Mouse (Mus musculus) MEL (cell line): ENCODE data around the gene Igfbp3. TPM values are rescaled to one million over a fixed set of nuclear protein-coding genes. Genes with fewer than 3 reads are reported as not detected.

Source experiments
- DNase-seq: peaks from one replicate; pipeline ENCODE4 v3.0.0; 2011; ENCODE audit warnings: low read depth, low spot score
- H3K27ac ChIP-seq: 2 replicates; pipeline ENCODE4 v1.5.1; 2012; ENCODE audit warnings: low read depth, mild to moderate bottlenecking, control low read depth, low read length, moderate library complexity; ENCODE audit not compliant: control insufficient read depth
- H3K27me3 ChIP-seq, 2 experiments: fragments of 150-350 bp in 1 of 2; sonication (generic) in 1 of 2; 2 replicates each; pipeline ENCODE4 v1.6.1; 2012; ENCODE audit warnings: low read length in 2 of 2, mild to moderate bottlenecking in 2 of 2, improper control_type of control experiment in 1 of 2, moderate library complexity in 1 of 2; ENCODE audit not compliant: insufficient read depth in 2 of 2, control insufficient read depth in 1 of 2
- H3K36me3 ChIP-seq, 2 experiments: 2 replicates each; pipeline ENCODE4 v1.6.1; 2012 to 2014; ENCODE audit warnings: low read length in 2 of 2, improper control_type of control experiment in 1 of 2, inconsistent platforms in 1 of 2, mild to moderate bottlenecking in 1 of 2; ENCODE audit not compliant: insufficient read depth in 2 of 2, control insufficient read depth in 1 of 2
- H3K4me1 ChIP-seq, 2 experiments: fragments of 150-350 bp in 1 of 2; sonication (generic) in 1 of 2; 2 replicates each; pipeline ENCODE4 v1.6.1; 2012; ENCODE audit warnings: low read length in 2 of 2, improper control_type of control experiment in 1 of 2, mild to moderate bottlenecking in 1 of 2; ENCODE audit not compliant: insufficient read depth in 2 of 2, control insufficient read depth in 1 of 2
- H3K4me3 ChIP-seq, 2 experiments: fragments of 150-350 bp in 1 of 2; sonication (generic) in 1 of 2; 2 replicates each; pipeline ENCODE4 v1.5.1; 2012; ENCODE audit warnings: low read depth in 2 of 2, low read length in 2 of 2, mild to moderate bottlenecking in 2 of 2, moderate library complexity in 2 of 2, control low read depth in 1 of 2, improper control_type of control experiment in 1 of 2; ENCODE audit not compliant: control insufficient read depth in 1 of 2, insufficient read depth in 1 of 2
- H3K79me2 ChIP-seq: 2 replicates; pipeline ENCODE4 v1.6.1; 2012; ENCODE audit warnings: mild to moderate bottlenecking, low read length, moderate library complexity; ENCODE audit not compliant: control insufficient read depth, poor library complexity, insufficient read depth
- H3K9ac ChIP-seq: 2 replicates; pipeline ENCODE4 v1.6.1; 2012; ENCODE audit warnings: low read depth, mild to moderate bottlenecking, control low read depth, low read length, moderate library complexity; ENCODE audit not compliant: control insufficient read depth, poor library complexity, severe bottlenecking
- H3K9me3 ChIP-seq: fragments of 150-350 bp; sonication (generic); replicated peaks from 2 replicates; pipeline ENCODE4 v1.6.1; 2012; ENCODE audit warnings: mild to moderate bottlenecking, low read length, improper control_type of control experiment, moderate library complexity; ENCODE audit not compliant: insufficient read depth
- CHD1 ChIP-seq: IDR thresholded peaks from 2 replicates; pipeline ENCODE4 v1.6.1; 2012; ENCODE audit warnings: low read depth, mild to moderate bottlenecking, inconsistent platforms, low read length, improper control_type of control experiment
- CHD2 ChIP-seq: IDR thresholded peaks from 2 replicates; pipeline ENCODE4 v1.6.1; 2011; ENCODE audit warnings: low read length, improper control_type of control experiment
- CTCF ChIP-seq, 3 experiments: IDR thresholded peaks in 2 of 3; conservative IDR thresholded peaks in 1 of 3; 2 replicates each; pipeline ENCODE4 v1.5.1; 2011 to 2012; ENCODE audit warnings: low read length in 3 of 3, low read depth in 2 of 3, mild to moderate bottlenecking in 2 of 3, improper control_type of control experiment in 1 of 3, inconsistent platforms in 1 of 3, mixed read lengths in 1 of 3, moderate library complexity in 1 of 3; ENCODE audit not compliant: control insufficient read depth in 1 of 3, insufficient read depth in 1 of 3, poor library complexity in 1 of 3, severe bottlenecking in 1 of 3
- E2F4 ChIP-seq: IDR thresholded peaks from 2 replicates; pipeline ENCODE4 v1.6.1; 2011; ENCODE audit warnings: low read depth, low read length, improper control_type of control experiment, borderline replicate concordance
- ELF1 ChIP-seq: IDR thresholded peaks from 2 replicates; pipeline ENCODE4 v1.6.1; 2014; ENCODE audit warnings: low read depth, mild to moderate bottlenecking, inconsistent platforms, low read length, improper control_type of control experiment, moderate library complexity
- EP300 ChIP-seq, 2 experiments: IDR thresholded peaks; 2 replicates each; pipeline ENCODE4 v1.6.1; 2011; ENCODE audit warnings: improper control_type of control experiment in 2 of 2, low read length in 2 of 2, low read depth in 1 of 2, mild to moderate bottlenecking in 1 of 2
- GABPA ChIP-seq: IDR thresholded peaks from 2 replicates; pipeline ENCODE4 v1.6.1; 2012; ENCODE audit warnings: low read depth, mild to moderate bottlenecking, inconsistent platforms, low read length, improper control_type of control experiment, moderate library complexity
- GATA1 ChIP-seq: IDR thresholded peaks from 2 replicates; pipeline ENCODE4 v1.6.1; 2011; ENCODE audit warnings: low read depth, low read length, improper control_type of control experiment
- MAX ChIP-seq: IDR thresholded peaks from 2 replicates; pipeline ENCODE4 v1.6.1; 2011; ENCODE audit warnings: low read length, improper control_type of control experiment
- MAZ ChIP-seq: IDR thresholded peaks from 2 replicates; pipeline ENCODE4 v1.6.1; 2012; ENCODE audit warnings: low read depth, mild to moderate bottlenecking, inconsistent platforms, low read length, improper control_type of control experiment
- MYC ChIP-seq: IDR thresholded peaks from 2 replicates; pipeline ENCODE4 v1.6.1; 2011; ENCODE audit warnings: low read depth, mild to moderate bottlenecking, low read length, improper control_type of control experiment, moderate library complexity
- NELFE ChIP-seq: IDR thresholded peaks from 2 replicates; pipeline ENCODE4 v1.6.1; 2011; ENCODE audit warnings: low read depth, low read length, improper control_type of control experiment
- POLR2A ChIP-seq, 2 experiments: IDR thresholded peaks; 2 replicates each; pipeline ENCODE4 v1.6.1; 2011 to 2012; ENCODE audit warnings: low read length in 2 of 2, mild to moderate bottlenecking in 2 of 2, control low read depth in 1 of 2, improper control_type of control experiment in 1 of 2, low read depth in 1 of 2, moderate library complexity in 1 of 2; ENCODE audit not compliant: control insufficient read depth in 1 of 2, insufficient read depth in 1 of 2, poor library complexity in 1 of 2
- RAD21 ChIP-seq: IDR thresholded peaks from 2 replicates; pipeline ENCODE4 v1.6.1; 2011; ENCODE audit warnings: mild to moderate bottlenecking, low read depth, low read length, improper control_type of control experiment
- SIN3A ChIP-seq: IDR thresholded peaks from 2 replicates; pipeline ENCODE4 v1.6.1; 2012; ENCODE audit warnings: low read length, improper control_type of control experiment, inconsistent platforms
- SMC3 ChIP-seq: IDR thresholded peaks from 2 replicates; pipeline ENCODE4 v1.6.1; 2011; ENCODE audit warnings: low read depth, low read length, improper control_type of control experiment
- TBP ChIP-seq: IDR thresholded peaks from 2 replicates; pipeline ENCODE4 v1.8.0; 2011; ENCODE audit warnings: low read depth, low read length, improper control_type of control experiment
- TCF12 ChIP-seq: IDR thresholded peaks from 2 replicates; pipeline ENCODE4 v1.6.1; 2014; ENCODE audit warnings: low read depth, mild to moderate bottlenecking, inconsistent platforms, low read length, improper control_type of control experiment, moderate library complexity
- USF1 ChIP-seq: IDR thresholded peaks from 2 replicates; pipeline ENCODE4 v1.6.1; 2014; ENCODE audit warnings: low read depth, mild to moderate bottlenecking, inconsistent platforms, low read length, improper control_type of control experiment, moderate library complexity
- USF2 ChIP-seq, 2 experiments: IDR thresholded peaks; 2 replicates each; pipeline ENCODE4 v1.6.1; 2011 to 2012; ENCODE audit warnings: improper control_type of control experiment in 2 of 2, low read length in 2 of 2, borderline replicate concordance in 1 of 2, inconsistent platforms in 1 of 2, low read depth in 1 of 2, mild to moderate bottlenecking in 1 of 2; ENCODE audit not compliant: insufficient read depth in 1 of 2
- ZC3H11A ChIP-seq: IDR thresholded peaks from 2 replicates; pipeline ENCODE4 v1.6.1; 2012; ENCODE audit warnings: low read depth, mild to moderate bottlenecking, inconsistent platforms, low read length, improper control_type of control experiment
- ZKSCAN1 ChIP-seq: IDR thresholded peaks from 2 replicates; pipeline ENCODE4 v1.6.1; 2012; ENCODE audit warnings: low read depth, mild to moderate bottlenecking, inconsistent platforms, low read length, improper control_type of control experiment, moderate library complexity
- ZMIZ1 ChIP-seq: IDR thresholded peaks from 2 replicates; pipeline ENCODE4 v1.6.1; 2012; ENCODE audit warnings: low read depth, mild to moderate bottlenecking, inconsistent platforms, low read length, improper control_type of control experiment, moderate library complexity
- ZNF384 ChIP-seq: IDR thresholded peaks from 2 replicates; pipeline ENCODE4 v1.6.1; 2012; ENCODE audit warnings: low read depth, mild to moderate bottlenecking, inconsistent platforms, low read length, improper control_type of control experiment
- polyA plus RNA-seq, 2 experiments: library from polyadenylated mRNA; stranded (reverse) in 1 of 2; unstranded in 1 of 2; fragments of >175 nt in 1 of 2; fragments of >200 nt in 1 of 2; gene quantifications; 2 replicates each; pipeline versions ENCODE4 v1.2.1 to v1.2.4; 2012; ENCODE audit warnings: low replicate concordance in 2 of 2, low read depth in 1 of 2; ENCODE audit not compliant: insufficient read length in 2 of 2, insufficient read depth in 1 of 2, missing spikeins in 1 of 2
- total RNA-seq: library from RNA; depleted of rRNA; stranded (reverse); fragments of 300-350 nt; gene quantifications from 2 replicates; pipeline ENCODE4 v1.2.3, GENCODE M21; 2012

Gene Igfbp3
- total and polyA plus RNA-seq, 3 experiments, result not detected

DNA sequence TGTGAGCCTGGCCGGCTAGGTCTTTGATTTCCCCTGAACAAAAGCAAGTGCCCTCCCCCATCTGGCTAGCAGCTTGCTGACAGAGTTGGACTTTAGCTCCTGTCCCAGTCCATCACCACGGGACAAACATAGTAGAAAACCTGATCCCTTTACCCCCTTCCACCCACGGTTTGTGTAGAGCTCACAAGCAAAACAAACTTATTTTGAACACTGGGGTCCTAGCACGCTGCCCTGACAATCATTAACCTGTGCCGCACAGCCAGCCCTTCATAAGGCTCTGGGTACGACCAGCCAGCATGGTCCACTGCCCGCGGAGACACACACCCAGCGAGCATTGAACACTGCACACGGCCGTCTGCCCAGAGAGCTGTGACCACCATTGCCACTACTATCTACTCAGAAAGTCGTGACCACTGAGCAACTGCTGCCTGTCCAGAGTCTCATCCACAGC is 16.2 kb downstream of the Igfbp3 start, which contains the start of gene Igfbp1:
TSS of gene Igfbp1 (plus strand) at position 292 of the 451 bp plus-strand sequence.
- H3K9me3 ChIP-seq, result no peaks in the 10 kb centered on the region
- no peaks in the 10 kb centered on the region for H3K27me3 ChIP-seq
- no peaks in the 10 kb centered on the region for H3K4me1 ChIP-seq
- no peaks in the 10 kb centered on the region for H3K79me2 ChIP-seq
- no peak within 1 kb of the TSS for H3K9ac ChIP-seq
- TF ChIP-seq SMC3 (no peak), GATA1 (no peak), E2F4 (no peak), CHD2 (no peak), GABPA (no peak), ZKSCAN1 (no peak), POLR2A (IDR thresholded peaks at IDR 0.05; ENCODE audit: control insufficient read depth in 1 of 2, insufficient read depth in 1 of 2, low read depth in 1 of 2, low read length in 2 of 2, poor library complexity in 1 of 2) (no peak), TCF12 (no peak), SIN3A (no peak), ZMIZ1 (no peak)
- H3K4me3 ChIP-seq, result no peak within 1 kb of the TSS
- no peak within 1 kb of the TSS for H3K27ac ChIP-seq
- no peaks in the 10 kb centered on the region for H3K36me3 ChIP-seq
- no peak for DNase-seq

DNA sequence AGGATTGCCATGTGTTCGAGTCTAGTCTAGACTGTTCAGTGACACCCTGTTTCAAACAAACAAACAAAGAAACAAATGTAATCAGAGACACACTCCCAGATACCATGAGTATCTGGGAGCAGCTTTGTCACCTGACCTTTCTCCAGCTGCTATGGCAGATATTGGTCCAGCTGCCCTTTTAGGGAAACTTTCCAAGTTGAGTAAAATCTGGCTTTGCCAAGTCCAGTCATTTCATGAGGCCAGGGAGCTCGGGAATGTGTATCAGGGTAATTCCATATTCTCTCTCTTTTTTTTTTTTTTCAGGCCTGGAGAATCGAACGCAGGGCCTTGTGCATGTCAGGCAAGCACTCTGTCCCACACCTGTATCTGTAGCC is 18.4 kb downstream of the Igfbp3 start:
- DNase-seq, result no peak
- H3K36me3 ChIP-seq, result no peaks in the 10 kb centered on the region
- no peaks in the 10 kb centered on the region for H3K4me1 ChIP-seq
- no peak overlapping the region for H3K27ac ChIP-seq
- no peaks in the 10 kb centered on the region for H3K27me3 ChIP-seq
- H3K9me3 ChIP-seq, result no peaks in the 10 kb centered on the region
- H3K4me3 ChIP-seq, result no peak overlapping the region
- H3K79me2 ChIP-seq, result no peaks in the 10 kb centered on the region
- H3K9ac ChIP-seq, result no peak overlapping the region
- TF ChIP-seq CTCF (IDR thresholded peaks at IDR 0.05 in 2 of 3, conservative IDR thresholded peaks at IDR 0.05 in 1 of 3; ENCODE audit: control insufficient read depth in 1 of 3, insufficient read depth in 1 of 3, low read depth in 2 of 3, low read length in 3 of 3, poor library complexity in 1 of 3, severe bottlenecking in 1 of 3) (no peak), CHD1 (no peak), USF1 (no peak), ZNF384 (no peak), GABPA (no peak), MAZ (no peak), MYC (no peak), USF2 (IDR thresholded peaks at IDR 0.05; ENCODE audit: borderline replicate concordance in 1 of 2, insufficient read depth in 1 of 2, low read depth in 1 of 2, low read length in 2 of 2) (no peak), ELF1 (no peak), TBP (no peak), SMC3 (no peak), POLR2A (IDR thresholded peaks at IDR 0.05; ENCODE audit: control insufficient read depth in 1 of 2, insufficient read depth in 1 of 2, low read depth in 1 of 2, low read length in 2 of 2, poor library complexity in 1 of 2) (no peak), EP300 (IDR thresholded peaks at IDR 0.05; ENCODE audit: low read depth in 1 of 2, low read length in 2 of 2) (no peak), MAX (no peak), ZC3H11A (no peak), NELFE (no peak), E2F4 (no peak), ZMIZ1 (no peak), RAD21 (no peak)
- TF ChIP-seq, all 39 proteins: peak for 0
